Mouse (Mus musculus): ENCODE results near the gene Acsl1.
"Not testable (repeated sequence)": the region's sequence is repeated elsewhere in the genome, so short reads cannot be mapped to it uniquely, and the experiment has no call there.

Gene Acsl1

GRCm38 (mm10) chr8:46562333-46562732 is 91.5 kb downstream of the Acsl1 start:
- DNase-seq (ENCODE audit: low spot score) = no peak

GRCm38 (mm10) chr8:46566914-46567529 is 96.2 kb downstream of the Acsl1 start:
- DNase-seq (ENCODE audit: low spot score) = no peak

GRCm38 (mm10) chr8:46567946-46568345 is 97.1 kb downstream of the Acsl1 start:
- no peak for DNase-seq (ENCODE audit: low spot score)

GRCm38 (mm10) chr8:46568942-46569341 is 98.1 kb downstream of the Acsl1 start:
- no peak for DNase-seq (ENCODE audit: low spot score)

- no peak for DNase-seq (ENCODE audit: low spot score)
Observed at GRCm38 (mm10) chr8:46569659-46570441, 99.0 kb downstream of the Acsl1 start.

GRCm38 (mm10) chr8:46570673-46571072 is 99.8 kb downstream of the Acsl1 start:
- no peak for DNase-seq (ENCODE audit: low spot score)

GRCm38 (mm10) chr8:46573446-46573845 is 102.6 kb downstream of the Acsl1 start:
- DNase-seq (ENCODE audit: low spot score) = no peak

- no peak for DNase-seq (ENCODE audit: low spot score)
Observed at GRCm38 (mm10) chr8:46573964-46574363, 103.1 kb downstream of the Acsl1 start.

- DNase-seq (ENCODE audit: low spot score) = no peak
Observed at GRCm38 (mm10) chr8:46578794-46579193, 108.0 kb downstream of the Acsl1 start.

GRCm38 (mm10) chr8:46584328-46584727 is 113.5 kb downstream of the Acsl1 start:
- not testable (repeated sequence) for DNase-seq (ENCODE audit: low spot score)

GRCm38 (mm10) chr8:46585576-46585975 is 114.7 kb downstream of the Acsl1 start:
- DNase-seq (ENCODE audit: low spot score) = no peak
